Comparison of ENCODE assay signal across 25 mouse cellular contexts in the genomic region with DNA sequence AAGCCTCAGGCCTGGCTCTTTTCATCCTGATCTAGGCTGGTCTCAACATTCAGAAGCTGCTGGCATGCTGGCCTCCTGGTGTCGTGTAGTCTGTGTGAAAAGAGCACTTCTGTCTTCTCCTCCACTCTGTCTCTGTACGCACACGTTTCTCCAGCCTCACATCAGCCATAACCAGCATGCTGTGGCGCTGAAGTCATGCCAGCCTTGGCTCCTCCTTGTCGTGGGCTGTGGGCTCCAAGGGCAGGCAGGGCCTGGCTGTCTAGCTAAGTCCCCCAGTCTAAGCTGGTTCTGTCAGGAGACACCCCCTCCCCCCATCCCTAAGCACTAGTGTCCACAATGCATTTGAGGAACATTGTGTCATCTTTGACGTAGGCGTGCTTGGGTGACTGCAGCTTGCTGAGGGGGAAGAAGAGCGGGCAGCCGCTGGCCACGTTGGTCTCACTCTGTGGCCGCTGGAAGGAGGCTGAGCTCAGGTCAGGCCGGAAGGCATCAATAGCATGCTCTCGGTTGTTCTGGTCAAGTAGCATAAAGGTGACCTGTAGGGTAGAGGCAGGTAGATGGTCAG. TPM values are rescaled to one million over a fixed set of nuclear protein-coding genes. Genes with fewer than 3 reads are reported as not detected.
A peak's percentile ranks its signal among the peaks of the same experiment; 100 is the strongest.
DNase-seq lines count a peak whose midpoint lies in the region; ATAC-seq lines count a peak whose summit lies in the region.
"Had no signal": no experiment of that assay in that cellular context is flagged by ENCODE, and none has a peak within 500 bp of the region (broad histone marks: within the 10 kb centered on the region; RNA-seq: fewer than 3 reads in every experiment).

No protein-coding gene starts in this region.

- DNase-seq in kidney, postnatal 25 days: no peak
- DNase-seq in retina, postnatal 1 day: peak; percentile 15
- DNase-seq in retina, embryonic 14.5 days (ENCODE audit: low spot score): no peak
- peak; percentile 16 for DNase-seq in brain, adult 2 months (ENCODE audit: low read depth, low spot score)
- no peak for DNase-seq in neural tube, embryonic 10.5 days (ENCODE audit: extremely low spot score, low spot score)
- DNase-seq: adrenal gland, adult 2 months; cerebellum, adult 18-20 months; cerebellum, postnatal 36 days; gastrocnemius, postnatal 10 days; heart, adult 2 months; kidney, adult 2 months; kidney, postnatal 36 days; layer of hippocampus, postnatal 36 days; lung, postnatal 14 days; right cerebral cortex, postnatal 14 days; thymus, postnatal 4 days had no signal

- H3K36me3 ChIP-seq in kidney, embryonic 15.5 days: no peaks in the 10 kb centered on the region
- no peaks in the 10 kb centered on the region for H3K36me3 ChIP-seq in hindbrain, embryonic 13.5 days
- H3K36me3 ChIP-seq: hindbrain, embryonic 10.5 days; limb, embryonic 15.5 days; midbrain, embryonic 12.5 days; neural tube, embryonic 13.5 days had no signal

- no peak overlapping the region for H3K4me3 ChIP-seq in kidney, embryonic 15.5 days (replicated peaks)
- H3K4me3 ChIP-seq in hindbrain, embryonic 13.5 days: no peak overlapping the region
- H3K4me3 ChIP-seq: heart, adult 2 months; hindbrain, embryonic 10.5 days; limb, embryonic 15.5 days; midbrain, embryonic 12.5 days; neural tube, embryonic 13.5 days had no signal

- H3K27ac ChIP-seq in kidney, embryonic 15.5 days: 0 out of 2 replicates have a peak overlapping the region, but pooled peaks have one; percentile 9
- H3K27ac ChIP-seq in hindbrain, embryonic 13.5 days: no peak overlapping the region
- H3K27ac ChIP-seq: heart, adult 2 months; hindbrain, embryonic 10.5 days; limb, embryonic 15.5 days; midbrain, embryonic 12.5 days; neural tube, embryonic 13.5 days had no signal

- H3K4me2 ChIP-seq in kidney, embryonic 15.5 days: no peak overlapping the region
- H3K4me2 ChIP-seq in hindbrain, embryonic 13.5 days: no peak overlapping the region
- H3K4me2 ChIP-seq: limb, embryonic 15.5 days; midbrain, embryonic 12.5 days; neural tube, embryonic 13.5 days had no signal

- peaks cover 14% of the 10 kb centered on the region for H3K4me1 ChIP-seq in kidney, embryonic 15.5 days
- H3K4me1 ChIP-seq in hindbrain, embryonic 13.5 days (replicated peaks): no peaks in the 10 kb centered on the region
- H3K4me1 ChIP-seq: midbrain, embryonic 12.5 days; neural tube, embryonic 13.5 days had no signal

- 49% methylated on average over 13 of the region's 13 CpGs for WGBS in kidney, embryonic 15.5 days
- WGBS in hindbrain, embryonic 13.5 days: 83% methylated on average over 13 of the region's 13 CpGs

- ATAC-seq in kidney, embryonic 15.5 days (replicated peaks; ENCODE audit: low FRiP score): 0 out of 2 replicates have a peak, but pooled peaks have one; percentile 34
- peak; percentile 43 for ATAC-seq in neutrophil, adult 5-6 weeks (ENCODE audit: extremely low read depth, insufficient number of reproducible peaks, low FRiP score, poor library complexity, severe bottlenecking)
- no peak for ATAC-seq in hindbrain, embryonic 13.5 days (ENCODE audit: low FRiP score)
- ATAC-seq: forebrain, embryonic 14.5 days; inflammation-experienced regulatory T-cells, adult 6 months had no signal

- H3K9me3 ChIP-seq in kidney, embryonic 15.5 days (replicated peaks): no peaks in the 10 kb centered on the region
- no peaks in the 10 kb centered on the region for H3K9me3 ChIP-seq in hindbrain, embryonic 13.5 days
- H3K9me3 ChIP-seq: hindbrain, embryonic 10.5 days; limb, embryonic 15.5 days; midbrain, embryonic 12.5 days; neural tube, embryonic 13.5 days had no signal

- H3K9ac ChIP-seq in kidney, embryonic 15.5 days: no peak overlapping the region
- no peak overlapping the region for H3K9ac ChIP-seq in hindbrain, embryonic 13.5 days
- H3K9ac ChIP-seq: limb, embryonic 15.5 days; midbrain, embryonic 12.5 days; neural tube, embryonic 13.5 days had no signal

- H3K27me3 ChIP-seq in kidney, embryonic 15.5 days: no peaks in the 10 kb centered on the region
- H3K27me3 ChIP-seq in hindbrain, embryonic 13.5 days: no peaks in the 10 kb centered on the region
- H3K27me3 ChIP-seq: neural tube, embryonic 13.5 days had no signal

RNA-seq across cellular contexts. Expression of gene Traf1, which starts 17.9 kb away (rescaled TPM):
- polyA plus RNA-seq in kidney, embryonic 15.5 days (2015; fragmentation: Nextera tagmentation; extraction: Ambion mirVana): 23.2 and 25.4 TPM in 2 replicates
- 31.1 and 31.3 TPM in 2 replicates for total RNA-seq in neutrophil, adult 5-6 weeks (2017)
- 0.73 and 1.9 TPM in 2 replicates for polyA plus RNA-seq in hindbrain, embryonic 13.5 days (2015; fragmentation: Nextera tagmentation; extraction: Ambion mirVana)

RNA-seq across cellular contexts. Expression of gene Phf19, which starts 29.8 kb away (rescaled TPM):
- 24.6 and 26.3 TPM in 2 replicates for polyA plus RNA-seq in kidney, embryonic 15.5 days (2015; fragmentation: Nextera tagmentation; extraction: Ambion mirVana)
- total RNA-seq in neutrophil, adult 5-6 weeks (2017): 3.9 and 5.1 TPM in 2 replicates
- polyA plus RNA-seq in hindbrain, embryonic 13.5 days (2015; fragmentation: Nextera tagmentation; extraction: Ambion mirVana): 1.1 and 1.3 TPM in 2 replicates

Comparison
In these comparisons a context has a peak if more than half of its experiments do, and no peak if none do; other contexts are left out.
1. DNase-seq: peak in retina, postnatal 1 day (single experiment) and brain, adult 2 months (single experiment); none in kidney, postnatal 25 days (0 of 2), retina, embryonic 14.5 days (single experiment) and neural tube, embryonic 10.5 days (single experiment).
2. RNA of gene Phf19, which starts 29.8 kb away (polyA plus RNA-seq): 24.6 to 26.3 TPM in kidney, embryonic 15.5 days; 1.1 to 1.3 TPM in hindbrain, embryonic 13.5 days; every median in the first group is over 10 times any median in the second.